Mouse (Mus musculus) midbrain, embryonic 16.5 days (tissue): ENCODE results near the gene Flvcr1. TPM values are rescaled to one million over a fixed set of nuclear protein-coding genes. Genes with fewer than 3 reads are reported as not detected.
"Not testable (repeated sequence)": the region's sequence is repeated elsewhere in the genome, so short reads cannot be mapped to it uniquely, and the experiment has no call there.

Source experiments
- ATAC-seq: fragments of 200-750 bp; cut with Nextera tagmentation; 2 replicates; pipeline ENCODE4 v1.8.0; 2017; ENCODE audit warnings: moderate TSS enrichment
- H3K27ac ChIP-seq: fragments of 300-500 bp; sonication (generic); 2 replicates; pipeline ENCODE4 v1.5.1; 2014; ENCODE audit warnings: mild to moderate bottlenecking, low read length, mixed read lengths
- H3K27me3 ChIP-seq: fragments of 300-500 bp; sonication (generic); 2 replicates; pipeline ENCODE4 v1.6.1; 2014; ENCODE audit warnings: low read depth, low read length, mixed read lengths; ENCODE audit not compliant: control insufficient read depth, insufficient read depth
- H3K36me3 ChIP-seq: fragments of 300-500 bp; sonication (generic); 2 replicates; pipeline ENCODE4 v1.6.1; 2014; ENCODE audit warnings: mild to moderate bottlenecking, low read length, moderate library complexity, mixed read lengths; ENCODE audit not compliant: control insufficient read depth, insufficient read depth
- H3K4me1 ChIP-seq: fragments of 300-500 bp; sonication (generic); 2 replicates; pipeline ENCODE4 v1.6.1; 2014; ENCODE audit warnings: mild to moderate bottlenecking, low read length, mixed read lengths; ENCODE audit not compliant: control insufficient read depth, insufficient read depth
- H3K4me2 ChIP-seq: fragments of 300-500 bp; sonication (generic); 2 replicates; pipeline ENCODE4 v1.6.1; 2014; ENCODE audit warnings: mild to moderate bottlenecking, low read length, mixed read lengths
- H3K4me3 ChIP-seq: fragments of 300-500 bp; sonication (generic); 2 replicates; pipeline ENCODE4 v1.5.1; 2014; ENCODE audit warnings: low read depth, mild to moderate bottlenecking, low read length, moderate library complexity, mixed read lengths
- H3K9ac ChIP-seq: fragments of 300-500 bp; sonication (generic); 2 replicates; pipeline ENCODE4 v1.6.1; 2014; ENCODE audit warnings: low read depth, low read length, mixed read lengths
- H3K9me3 ChIP-seq: fragments of 300-500 bp; sonication (generic); replicated peaks from 2 replicates; pipeline ENCODE4 v1.6.1; 2014; ENCODE audit warnings: mild to moderate bottlenecking, low read length, mixed read lengths; ENCODE audit not compliant: control insufficient read depth, poor library complexity, severe bottlenecking
- WGBS: fragments of 180-500 bp; shearing (Covaris S2); extraction: QIAGEN DNeasy Blood & Tissue Kit; methylation state at CpG from one replicate; pipeline ENCODE4 v1.1.7; 2014; 5-methylcytosine and 5-hydroxymethylcytosine counted together
- polyA plus RNA-seq: library from polyadenylated mRNA; unstranded; fragments of >200 nt; fragmentation: Nextera tagmentation; extraction: Ambion mirVana; gene quantifications from 2 replicates; pipeline ENCODE4 v1.2.1, GENCODE M21; 2015

Flvcr1 gene
- polyA plus RNA-seq, 1 experiment from 2014 or later, result 7.8 TPM

DNA sequence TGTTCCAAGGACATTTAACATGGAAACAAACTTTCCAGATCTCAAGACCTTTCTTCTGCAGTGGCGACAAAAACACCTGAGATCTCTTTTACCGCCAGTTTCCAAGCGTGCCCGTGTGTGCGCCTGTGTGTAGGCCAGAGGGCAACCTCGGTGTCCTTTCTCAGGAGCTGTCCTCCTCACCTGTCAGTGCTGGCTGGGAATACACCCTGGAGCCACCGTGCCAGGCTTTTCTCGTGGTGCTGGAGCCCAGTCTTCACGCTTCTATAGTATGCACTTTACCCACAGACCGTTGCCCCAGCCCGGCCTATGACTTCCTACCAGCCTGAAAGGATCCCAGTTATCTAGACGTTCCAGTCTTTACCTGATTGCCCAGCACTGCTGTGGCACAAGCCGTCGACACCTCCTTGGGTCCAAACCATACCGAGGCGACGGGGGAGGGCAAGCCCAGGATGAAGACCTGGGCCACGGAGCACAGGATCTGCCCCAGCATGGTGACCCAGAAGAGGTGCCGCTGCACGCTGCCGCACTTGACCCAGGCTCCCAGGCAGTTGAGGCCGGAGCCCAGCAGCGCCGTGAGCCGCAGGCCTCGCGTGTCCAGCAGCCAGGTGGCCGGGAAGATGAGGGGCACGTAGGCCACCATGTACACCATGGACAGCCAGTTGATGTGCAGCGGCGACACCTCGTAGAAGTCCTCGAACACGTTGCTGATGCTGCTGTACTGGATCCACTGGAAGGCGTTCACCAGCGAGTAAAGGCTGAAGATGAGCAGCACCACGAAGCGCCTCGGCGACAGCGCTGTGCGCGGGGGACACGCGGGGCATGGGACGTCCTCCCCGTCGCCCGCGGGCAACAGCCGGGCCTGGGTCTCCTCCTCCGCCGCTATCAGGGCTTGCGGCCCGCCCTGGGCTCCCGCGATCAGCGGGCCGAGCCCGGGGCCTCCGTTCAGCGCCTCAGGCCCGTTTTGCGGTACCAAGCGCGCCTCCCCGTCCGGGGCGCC, 644 bp downstream of the Flvcr1 start:
- Histone ChIP-seq H3K36me3 (peaks cover 5% of the 10 kb centered on the region; the same call in 1 of the 2 replicates), H3K4me3 (peak overlapping the region; percentile 87), H3K4me1 (peaks cover 19% of the 10 kb centered on the region), H3K9me3 (no peaks in the 10 kb centered on the region), H3K4me2 (peak overlapping the region; percentile 96), H3K9ac (peak overlapping the region; percentile 90), H3K27ac (peak overlapping the region; percentile 85), H3K27me3 (no peaks in the 10 kb centered on the region)
- peak; percentile 67 for ATAC-seq
- WGBS, result 2% methylated on average over 64 of the region's 69 CpGs

DNA sequence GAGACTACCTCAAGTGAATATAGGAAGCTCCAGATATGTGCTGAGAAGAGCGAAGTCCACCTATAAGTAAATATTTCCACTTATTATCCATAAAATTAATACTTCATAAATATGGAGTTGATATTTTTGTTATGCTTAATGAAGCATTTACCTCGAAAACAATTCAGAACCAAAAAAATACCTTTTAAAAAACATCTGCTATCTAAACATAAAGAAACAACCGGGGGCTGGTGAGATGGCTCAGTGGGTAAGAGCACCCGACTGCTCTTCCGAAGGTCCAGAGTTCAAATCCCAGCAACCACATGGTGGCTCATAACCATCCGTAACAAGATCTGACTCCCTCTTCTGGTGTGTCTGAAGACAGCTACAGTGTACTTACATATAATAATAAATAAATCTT, 2.2 kb downstream of the Flvcr1 start:
- H3K4me2 ChIP-seq, H3K9me3 ChIP-seq, H3K36me3 ChIP-seq, H3K4me3 ChIP-seq, H3K9ac ChIP-seq, H3K27ac ChIP-seq, H3K27me3 ChIP-seq, ATAC-seq: not testable (repeated sequence)
- H3K4me1 ChIP-seq, result peaks cover 19% of the 10 kb centered on the region
- 88% methylated on average over 5 of the region's 6 CpGs for WGBS

DNA sequence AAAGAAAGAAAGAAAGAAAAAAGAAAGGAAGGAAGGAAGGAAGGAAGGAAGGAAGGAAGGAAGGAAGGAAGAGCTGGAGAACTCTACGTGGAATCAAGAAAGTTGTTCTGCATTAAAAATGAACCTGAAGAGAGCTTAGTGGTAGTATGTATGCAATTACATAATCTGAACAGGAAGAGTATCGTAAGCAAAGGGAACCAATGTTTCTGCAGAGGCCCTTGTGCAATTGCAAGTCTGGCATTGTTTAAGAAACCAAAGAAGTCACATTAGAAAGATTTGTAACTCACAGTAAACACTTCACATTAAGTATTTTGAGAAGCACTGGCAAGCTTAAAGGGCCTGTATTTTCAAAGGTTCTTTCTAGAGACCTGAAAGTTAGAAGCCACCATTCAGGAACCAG, 2.8 kb downstream of the Flvcr1 start:
- ATAC-seq, result no peak
- Histone ChIP-seq H3K4me3 (no peak overlapping the region), H3K9me3 (no peaks in the 10 kb centered on the region), H3K4me1 (peaks cover 19% of the 10 kb centered on the region), H3K27ac (no peak overlapping the region), H3K27me3 (no peaks in the 10 kb centered on the region), H3K4me2 (no peak overlapping the region), H3K36me3 (peaks cover 5% of the 10 kb centered on the region; the same call in 1 of the 2 replicates), H3K9ac (no peak overlapping the region)
- 87% methylated on average over 2 of the region's 2 CpGs for WGBS

DNA sequence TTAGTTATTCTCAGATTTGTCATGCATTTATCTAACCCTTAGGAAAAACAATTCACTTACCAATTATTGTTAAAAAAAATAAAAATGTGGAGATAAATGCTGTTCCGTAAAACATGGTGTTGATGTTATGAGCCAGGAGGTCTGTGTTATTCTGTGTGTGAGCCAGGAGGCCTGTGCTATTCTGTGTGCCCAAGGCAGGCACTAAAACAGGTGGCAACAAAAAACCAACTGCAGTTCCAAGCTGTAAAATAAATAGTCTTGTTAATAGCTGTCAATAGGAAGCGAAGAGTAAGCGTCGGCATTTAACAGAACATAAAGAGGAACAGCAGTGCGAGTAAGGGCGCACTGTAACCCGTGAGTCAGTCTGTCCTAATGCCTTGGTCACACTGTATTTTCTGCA, 4.9 kb downstream of the Flvcr1 start:
- Histone ChIP-seq H3K4me1 (peaks cover 14% of the 10 kb centered on the region), H3K36me3 (peaks cover 8% of the 10 kb centered on the region), H3K27ac (no peak overlapping the region), H3K9me3 (no peaks in the 10 kb centered on the region), H3K4me2 (no peak overlapping the region), H3K9ac (no peak overlapping the region), H3K27me3 (no peaks in the 10 kb centered on the region), H3K4me3 (no peak overlapping the region)
- no peak for ATAC-seq
- WGBS, result 92% methylated on average over 7 of the region's 7 CpGs

DNA sequence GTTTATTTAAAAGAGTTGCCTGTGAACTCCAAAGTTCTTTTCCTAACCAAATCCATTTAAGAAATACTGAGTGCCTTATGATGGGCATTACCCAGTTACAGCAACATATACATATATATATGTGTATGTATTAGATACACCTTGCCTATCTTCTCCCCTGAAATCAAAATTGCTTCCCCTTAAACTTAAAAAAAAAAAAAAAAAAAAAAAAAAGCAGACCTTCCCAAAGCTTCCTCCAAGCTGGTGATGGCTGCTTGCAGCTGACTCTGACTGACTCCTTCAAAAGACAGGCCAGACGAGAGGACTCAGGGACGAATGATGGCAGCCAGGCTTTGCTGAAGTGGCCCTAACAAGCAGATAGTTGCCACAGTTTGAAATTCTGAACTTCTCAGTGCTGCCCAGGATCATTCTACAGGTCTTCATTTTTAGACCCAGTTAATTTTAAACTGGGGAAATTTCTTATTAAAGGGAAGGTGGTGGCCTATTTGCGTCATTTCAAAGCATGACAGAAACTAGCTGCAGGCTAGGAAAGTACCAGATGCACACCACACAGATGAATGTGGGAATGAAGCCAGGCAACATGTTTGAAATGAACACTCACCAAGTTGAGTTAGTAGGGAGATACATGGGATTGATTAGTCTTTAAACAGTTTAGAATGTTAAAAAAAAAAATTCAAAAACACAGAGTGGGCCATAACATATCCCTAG, 5.6 kb downstream of the Flvcr1 start:
- ATAC-seq, result no peak
- no peak overlapping the region for H3K27ac ChIP-seq

DNA sequence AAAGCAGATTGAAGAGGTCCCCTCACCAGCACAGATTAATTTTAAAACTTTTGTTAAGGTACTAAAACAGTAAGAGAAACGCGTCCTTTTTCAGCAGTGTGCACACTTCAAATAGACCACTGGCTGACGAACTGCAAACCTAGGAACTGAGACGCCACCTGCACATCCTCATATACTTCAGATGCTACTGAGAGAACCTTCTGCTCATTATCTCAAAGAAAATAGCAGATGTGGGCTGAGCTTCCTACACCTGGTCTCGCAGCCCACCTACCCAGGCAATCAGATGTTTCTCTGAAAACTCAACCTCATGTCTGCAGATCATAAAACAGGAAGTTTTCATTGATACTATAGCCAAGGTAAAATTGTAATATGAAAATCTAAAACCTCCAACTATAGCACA, 6.2 kb downstream of the Flvcr1 start:
- no peaks in the 10 kb centered on the region for H3K9me3 ChIP-seq
- 96% methylated on average over 5 of the region's 5 CpGs for WGBS
- H3K27me3 ChIP-seq, result no peaks in the 10 kb centered on the region

More for the DNA sequence above, 5.6 kb downstream of the Flvcr1 start:
- Histone ChIP-seq H3K9me3 (no peaks in the 10 kb centered on the region), H3K4me1 (peaks cover 14% of the 10 kb centered on the region), H3K36me3 (peaks cover 8% of the 10 kb centered on the region), H3K9ac (no peak overlapping the region), H3K27me3 (no peaks in the 10 kb centered on the region), H3K4me2 (no peak overlapping the region), H3K4me3 (no peak overlapping the region)
- WGBS, result 89% methylated on average over 3 of the region's 3 CpGs

DNA sequence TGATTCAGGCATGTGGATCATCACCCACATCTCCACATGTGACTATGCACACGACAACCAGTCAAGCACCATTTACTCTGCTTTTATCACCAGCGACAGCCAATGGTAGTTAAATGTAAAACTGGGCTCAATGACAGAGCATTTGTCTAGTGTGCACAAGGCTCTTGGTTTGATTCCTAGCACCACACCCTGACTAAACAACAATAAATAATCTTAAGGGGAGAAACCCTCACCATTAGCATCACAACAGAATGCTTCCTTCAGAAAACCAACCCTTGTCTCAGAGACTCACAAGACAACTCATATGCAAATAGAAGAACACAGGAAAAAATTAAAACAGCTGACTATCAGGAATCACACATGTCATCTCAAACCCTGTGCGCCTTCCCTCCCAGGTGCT, 11.7 kb downstream of the Flvcr1 start:
- ATAC-seq, result no peak
- H3K4me2 ChIP-seq, result no peak overlapping the region
- 97% methylated on average over 3 of the region's 3 CpGs for WGBS

More for the DNA sequence above, 6.2 kb downstream of the Flvcr1 start:
- no peak for ATAC-seq
- no peak overlapping the region for H3K27ac ChIP-seq
- no peak overlapping the region for H3K4me2 ChIP-seq
- peaks cover 8% of the 10 kb centered on the region for H3K36me3 ChIP-seq
- peaks cover 10% of the 10 kb centered on the region for H3K4me1 ChIP-seq
- no peak overlapping the region for H3K4me3 ChIP-seq
- no peak overlapping the region for H3K9ac ChIP-seq

DNA sequence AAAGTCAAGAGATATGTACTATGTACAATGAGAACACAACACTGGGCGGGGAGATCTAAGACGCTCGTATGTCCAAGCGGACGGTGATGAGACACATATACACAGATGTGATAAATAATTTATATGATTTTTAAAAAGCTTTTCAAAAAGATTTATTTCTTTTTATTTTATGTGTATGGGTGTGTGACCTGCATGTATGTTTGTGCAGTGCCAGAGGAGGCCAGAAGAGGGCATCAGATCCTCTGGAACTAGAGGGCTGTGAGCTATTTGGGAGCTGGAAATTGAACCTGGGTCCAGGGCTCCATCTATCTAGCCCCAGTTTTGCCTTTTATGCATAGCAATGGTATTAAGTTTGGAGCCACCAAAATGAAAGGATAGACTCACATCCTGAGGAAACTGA, 17.3 kb downstream of the Flvcr1 start:
- 96% methylated on average over 5 of the region's 5 CpGs for WGBS
- no peak for ATAC-seq
- H3K4me2 ChIP-seq, result no peak overlapping the region
- no peaks in the 10 kb centered on the region for H3K9me3 ChIP-seq
- H3K27me3 ChIP-seq, result no peaks in the 10 kb centered on the region
- H3K4me3 ChIP-seq, result no peak overlapping the region
- H3K9ac ChIP-seq, result no peak overlapping the region
- H3K27ac ChIP-seq, result no peak overlapping the region
- peaks cover 39% of the 10 kb centered on the region for H3K36me3 ChIP-seq
- H3K4me1 ChIP-seq, result no peaks in the 10 kb centered on the region

More for the DNA sequence above, 11.7 kb downstream of the Flvcr1 start:
- Histone ChIP-seq H3K27me3 (no peaks in the 10 kb centered on the region), H3K4me3 (no peak overlapping the region), H3K27ac (no peak overlapping the region), H3K9ac (no peak overlapping the region), H3K36me3 (peaks cover 25% of the 10 kb centered on the region), H3K4me1 (no peaks in the 10 kb centered on the region), H3K9me3 (no peaks in the 10 kb centered on the region)

DNA sequence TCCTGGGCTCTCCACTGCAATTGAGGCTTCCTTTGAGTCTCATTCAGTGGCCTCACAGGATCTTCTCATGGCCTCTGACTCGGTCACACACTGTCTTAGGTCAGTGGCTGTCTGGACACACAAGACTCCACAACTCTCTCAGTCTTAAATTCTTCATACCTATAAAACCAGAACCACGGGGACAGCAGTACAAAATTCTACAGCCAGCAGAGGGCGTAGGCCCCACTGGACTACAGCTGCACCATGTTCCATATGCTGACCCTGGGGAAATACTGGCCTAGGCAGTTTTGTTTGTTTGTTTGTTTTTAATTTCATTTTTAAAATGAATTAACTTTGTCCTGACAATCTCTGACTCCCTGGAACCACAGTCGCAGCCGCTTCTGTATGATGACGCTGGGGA, 23.8 kb downstream of the Flvcr1 start:
- Histone ChIP-seq H3K27ac (no peak overlapping the region), H3K9ac (no peak overlapping the region), H3K27me3 (no peaks in the 10 kb centered on the region), H3K4me3 (no peak overlapping the region), H3K9me3 (no peaks in the 10 kb centered on the region), H3K4me2 (no peak overlapping the region), H3K36me3 (peaks cover 2% of the 10 kb centered on the region; the same call in 1 of the 2 replicates), H3K4me1 (no peaks in the 10 kb centered on the region)
- ATAC-seq, result no peak
- 71% methylated on average over 6 of the region's 6 CpGs for WGBS
